Mouse (Mus musculus) adrenal gland (tissue): ENCODE measurements around the gene Tpd52l2.

ENCODE experiments used
- intact Hi-C: fragments of 180-260 bp; cut with DNase I; formaldehyde crosslinking; loops from one replicate; pipeline ENCODE4 v1.15.1; 2025

Tpd52l2 gene

DNA sequence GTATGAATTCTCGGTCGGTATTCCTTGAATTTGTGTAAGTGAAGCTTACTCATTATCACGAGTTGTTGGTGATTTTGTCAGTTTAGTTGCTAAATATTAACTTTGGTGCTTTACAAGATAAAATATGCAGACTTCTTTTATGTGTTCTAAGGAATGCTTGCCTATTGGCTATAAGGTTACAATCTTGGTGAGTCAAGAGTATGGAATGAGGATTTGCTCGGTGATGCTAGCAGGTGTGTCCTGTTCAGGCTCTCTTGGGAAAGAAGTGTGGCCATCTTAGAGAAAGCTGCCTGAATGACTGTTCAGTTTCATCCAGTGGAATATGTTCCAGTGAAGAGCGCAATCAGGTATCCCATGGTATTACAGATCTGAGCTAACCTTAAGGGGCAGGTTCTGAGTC is 28.6 kb downstream of the Tpd52l2 start:
- intact Hi-C loops: loop anchor here (10.0 kb wide), 1 partner anchor 49 kb away; no protein-coding TSS in a partner anchor

DNA sequence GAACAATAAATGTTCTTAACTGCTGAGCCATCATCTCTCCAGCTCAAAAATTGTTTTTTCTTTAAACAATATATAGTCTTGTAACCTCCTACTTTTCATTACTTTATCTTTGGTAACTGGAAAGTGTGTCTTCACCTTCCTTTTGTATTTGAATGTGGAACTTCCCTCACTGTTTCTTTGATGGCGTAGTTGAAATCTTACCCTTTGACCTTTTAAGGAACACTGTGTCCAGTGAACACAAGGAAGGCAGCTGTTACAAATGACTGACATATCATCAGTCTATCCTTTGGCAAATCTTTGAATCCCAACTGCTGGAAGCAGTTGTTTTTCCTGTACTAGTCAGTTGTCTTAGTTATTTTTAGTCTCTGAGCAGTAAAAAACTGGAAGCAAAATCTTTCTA is 32.1 kb downstream of the Tpd52l2 start:
- intact Hi-C loops: loop anchor here (10.0 kb wide), 1 partner anchor 46 kb away; no protein-coding TSS in a partner anchor

DNA sequence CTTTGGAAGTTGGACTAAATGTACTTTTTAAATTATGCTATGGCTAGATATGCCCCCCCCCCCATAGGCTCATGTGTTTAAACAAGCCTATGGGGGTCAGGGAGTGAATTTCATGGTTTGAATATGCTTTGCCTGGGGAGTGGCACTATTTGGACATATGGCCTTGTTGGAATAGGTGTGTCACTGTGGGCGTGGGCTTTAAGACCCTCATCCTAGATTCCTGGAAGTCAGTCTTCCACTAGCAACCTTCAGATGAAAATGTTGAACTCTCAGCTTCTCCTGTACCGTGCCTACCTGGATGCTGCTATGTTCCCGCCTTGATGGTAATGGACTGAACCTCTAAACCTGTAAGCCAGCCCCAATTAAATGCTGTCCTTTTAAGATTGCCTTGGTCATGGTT is 35.6 kb downstream of the Tpd52l2 start:
- intact Hi-C loops: no loop called here

DNA sequence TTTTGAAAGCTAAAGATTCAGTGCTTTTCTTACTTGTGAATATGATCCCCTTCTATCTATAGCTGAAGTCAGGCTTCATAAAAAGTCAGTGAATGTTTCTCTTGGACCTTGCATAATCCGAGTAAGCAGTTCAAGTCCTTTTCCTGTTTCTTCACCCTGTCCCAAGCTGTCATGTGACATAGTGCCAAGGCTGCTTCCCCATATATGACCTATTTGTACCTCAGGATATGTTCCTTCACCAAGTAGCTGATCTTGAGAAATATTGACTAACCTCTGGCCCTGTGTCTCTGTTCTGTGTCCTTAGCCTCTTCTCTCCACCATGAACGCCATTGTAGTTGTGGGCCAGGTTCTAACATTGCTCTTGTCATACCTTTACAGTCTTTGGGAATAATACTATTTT is 39.5 kb downstream of the Tpd52l2 start:
- intact Hi-C loops: no loop called here

DNA sequence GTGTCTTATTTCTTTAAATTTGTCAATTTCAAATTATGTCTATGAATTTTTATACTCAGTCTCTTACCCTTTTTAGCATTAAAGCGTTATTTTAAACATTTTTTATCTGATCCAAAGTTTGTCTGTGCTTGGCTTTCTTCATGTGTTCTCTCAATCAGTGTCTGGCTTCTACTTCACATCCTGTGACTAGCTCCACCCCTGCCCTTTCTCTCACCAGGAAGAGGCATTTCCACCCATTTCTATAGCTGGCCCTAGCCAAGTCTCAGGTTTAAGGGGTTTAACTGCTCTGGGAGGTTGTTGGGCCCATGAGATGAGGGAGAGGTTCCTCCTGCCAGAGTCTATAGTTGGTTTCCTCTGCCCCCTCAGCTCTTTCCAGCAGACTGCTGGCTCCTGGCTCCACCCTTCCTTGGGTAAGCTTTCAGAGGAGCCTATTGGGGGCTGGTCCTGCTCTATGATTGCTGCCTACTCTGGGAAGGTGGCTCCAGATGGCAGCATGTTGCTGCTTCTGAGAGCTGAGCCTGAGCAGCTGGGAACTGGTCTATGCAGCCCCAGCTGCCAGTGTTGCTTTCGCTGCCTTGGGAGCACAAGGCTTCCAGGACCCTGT is 40.6 kb downstream of the Tpd52l2 start:
- intact Hi-C loops: no loop called here

DNA sequence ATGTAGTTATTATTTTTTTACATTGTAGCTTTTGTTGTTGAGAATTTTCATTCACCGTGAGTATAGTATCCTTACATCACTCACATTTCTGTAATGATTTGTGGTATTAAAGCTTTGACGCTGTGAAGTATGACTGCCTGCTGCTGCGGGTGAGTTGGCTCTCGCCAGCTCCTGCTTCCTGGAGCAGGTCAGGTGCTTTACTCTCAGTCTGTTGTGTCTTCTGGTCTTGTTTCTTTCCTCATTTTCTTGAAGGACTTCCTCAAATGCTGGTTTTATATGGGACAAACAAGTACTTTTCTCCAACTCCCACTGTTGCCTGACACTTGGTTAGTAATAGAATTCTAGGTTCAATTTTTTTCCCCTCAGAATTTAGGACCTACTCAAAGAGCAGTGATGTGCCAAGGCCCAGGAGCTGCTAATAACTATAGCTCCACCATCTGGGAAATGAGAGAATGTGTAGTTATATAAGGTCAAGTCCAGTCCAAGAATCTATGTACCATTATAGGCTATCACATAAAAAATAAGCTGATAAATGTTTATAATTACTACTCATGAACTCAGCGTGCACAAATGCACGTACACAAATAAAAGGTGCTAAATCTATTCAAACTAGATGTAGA is 44.9 kb downstream of the Tpd52l2 start:
- intact Hi-C loops: no loop called here

DNA sequence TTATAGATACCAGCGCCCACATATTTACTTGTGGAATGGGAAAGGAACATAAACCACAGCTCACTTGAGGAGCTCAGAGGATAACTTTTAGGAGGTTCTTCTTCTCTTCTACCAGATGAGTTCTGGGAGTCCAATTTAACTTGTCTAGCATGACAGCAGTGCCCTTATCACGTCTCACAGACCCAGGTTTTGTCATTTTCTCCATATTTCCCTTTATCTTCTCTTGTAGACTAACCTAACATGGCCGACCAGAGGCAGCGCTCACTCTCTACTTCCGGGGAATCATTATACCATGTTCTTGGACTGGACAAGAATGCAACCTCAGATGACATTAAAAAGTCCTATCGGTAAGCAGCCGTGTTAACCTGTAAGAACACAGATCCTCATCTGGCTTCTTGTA is 49.2 kb downstream of the Tpd52l2 start:
- intact Hi-C loops: no loop called here

DNA sequence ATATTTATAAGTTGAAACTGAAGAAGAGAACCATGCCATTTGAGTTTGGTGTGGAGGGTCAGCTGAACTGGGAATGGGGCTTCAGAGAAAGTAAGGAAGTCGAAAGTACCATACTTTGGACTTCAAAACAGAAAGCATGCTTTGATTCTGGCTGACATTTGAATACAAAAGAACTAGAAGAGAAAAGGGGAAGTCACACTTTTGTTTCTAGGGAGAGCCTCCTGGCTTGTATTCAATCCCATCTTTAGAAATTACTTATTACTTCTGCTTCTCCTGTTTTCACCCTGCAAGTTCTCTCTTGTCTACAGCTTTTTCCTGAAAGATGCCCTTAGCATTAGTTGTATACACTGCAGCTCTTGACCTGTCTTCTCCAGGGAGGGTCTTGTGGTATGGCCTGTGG is 51.3 kb downstream of the Tpd52l2 start:
- intact Hi-C loops: no loop called here

DNA sequence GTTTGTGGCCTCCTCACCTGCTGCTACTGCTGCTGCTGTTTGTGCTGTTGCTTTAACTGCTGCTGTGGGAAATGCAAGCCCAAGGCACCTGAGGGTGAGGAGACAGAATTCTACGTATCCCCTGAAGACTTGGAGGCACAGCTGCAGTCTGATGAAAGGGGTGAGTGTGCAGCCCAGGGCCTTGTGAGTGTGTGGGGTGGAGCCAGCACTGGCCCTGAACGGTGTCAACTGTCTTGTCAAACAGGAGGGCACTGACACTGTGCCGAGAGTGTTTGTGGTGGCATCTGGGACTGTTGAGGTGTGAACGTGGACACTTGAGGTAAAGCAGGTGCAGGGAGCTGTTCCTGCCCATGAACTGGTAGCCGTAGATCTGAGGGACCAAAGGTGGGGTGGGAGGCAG is 51.7 kb downstream of the Tpd52l2 start:
- intact Hi-C loops: no loop called here

DNA sequence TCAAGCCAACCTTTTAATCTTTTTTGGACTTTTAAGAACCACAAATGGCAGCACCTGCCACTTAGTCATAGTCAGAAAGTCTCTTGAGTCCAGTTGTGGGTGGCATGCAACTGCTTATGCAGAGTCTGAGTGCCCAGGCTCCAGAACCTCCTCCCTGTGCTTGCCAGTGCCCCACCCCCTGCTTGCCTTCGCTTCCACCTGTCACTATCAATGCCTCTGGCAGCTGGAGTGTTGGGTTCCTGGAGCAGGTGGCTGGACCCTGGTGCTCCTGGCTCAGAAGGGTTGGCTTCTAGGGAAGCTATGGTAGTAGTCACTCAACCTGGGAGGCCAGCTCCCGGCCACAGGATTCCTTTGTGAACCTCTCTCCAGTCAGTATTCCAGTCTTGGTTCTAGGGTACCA is 53.3 kb downstream of the Tpd52l2 start:
- intact Hi-C loops: no loop called here

DNA sequence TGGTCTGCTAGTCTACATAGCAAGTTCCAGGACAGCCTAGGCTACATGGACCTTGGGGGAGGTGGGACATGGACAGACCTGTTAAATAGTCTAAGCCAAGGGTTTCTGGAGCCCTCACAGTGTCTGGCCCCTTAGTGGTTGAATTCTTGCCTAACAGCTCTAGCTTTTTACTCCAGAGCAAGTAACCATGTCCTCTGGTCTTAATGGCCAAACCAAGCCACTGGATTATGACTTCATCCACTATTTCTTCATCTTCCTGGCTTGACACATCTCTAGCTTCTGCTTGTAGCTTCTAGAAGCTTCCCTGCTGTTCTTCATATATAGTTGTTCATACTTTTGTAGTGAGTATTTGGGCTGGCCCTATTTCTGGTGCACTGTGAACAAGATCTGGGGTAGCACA is 56.8 kb downstream of the Tpd52l2 start:
- intact Hi-C loops: no loop called here

DNA sequence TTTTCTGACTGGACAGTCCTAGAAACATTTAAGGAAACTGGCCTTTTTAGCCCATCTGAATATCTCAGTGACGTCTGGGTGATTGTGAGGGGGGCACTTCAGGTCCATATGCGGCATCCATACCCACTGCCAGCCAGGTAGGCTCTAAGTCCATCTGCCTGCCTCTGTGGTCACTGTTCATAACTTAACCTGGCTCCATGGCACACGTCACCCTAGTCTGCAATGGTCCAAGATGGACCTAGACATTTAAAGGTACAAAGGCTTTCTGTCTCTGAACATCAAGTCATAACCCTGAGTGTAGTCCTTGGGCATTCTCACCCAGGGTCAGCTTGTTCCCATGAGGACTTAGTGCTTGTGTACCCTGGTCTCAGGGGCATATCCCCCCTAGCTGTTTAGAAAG is 70.4 kb downstream of the Tpd52l2 start:
- intact Hi-C loops: loop anchor here (5.0 kb wide), 1 partner anchor 155 kb away; no protein-coding TSS in a partner anchor
